Mouse (Mus musculus): ENCODE data around the gene Phgr1. TPM values are rescaled to one million over a fixed set of nuclear protein-coding genes. Genes with fewer than 3 reads are reported as not detected.

Phgr1 gene
- polyA plus RNA-seq (2014; fragmentation: Nextera tagmentation; extraction: Ambion mirVana) = not detected in 2 replicates

- WGBS = 82% methylated on average over 6 of the region's 6 CpGs
- no peak within 1 kb of the TSS for H3K4me2 ChIP-seq (ENCODE audit: low read depth)
- no peak for ATAC-seq (ENCODE audit: insufficient read depth, low FRiP score, low TSS enrichment)
- H3K4me1 ChIP-seq (ENCODE audit: control insufficient read depth, insufficient read depth, low read length) = no peaks in the 10 kb centered on the region
- DNase-seq (ENCODE audit: low spot score) = no peak
- H3K27me3 ChIP-seq (ENCODE audit: control insufficient read depth, insufficient read depth, low read length) = no peaks in the 10 kb centered on the region
- H3K36me3 ChIP-seq (ENCODE audit: control insufficient read depth, insufficient read depth, low read length) = no peaks in the 10 kb centered on the region
- no peak within 1 kb of the TSS for H3K9ac ChIP-seq (ENCODE audit: low read length)
- H3K27ac ChIP-seq (ENCODE audit: low read depth, low read length) = no peak within 1 kb of the TSS
- no peak within 1 kb of the TSS for H3K4me3 ChIP-seq (ENCODE audit: low read depth, low read length)
- no peaks in the 10 kb centered on the region for H3K9me3 ChIP-seq (ENCODE audit: control insufficient read depth, low read length)
These were observed at the start of gene Phgr1 for GRCm38 (mm10) chr2:118772158-118772874. Gene Phgr1, plus strand, starts transcription at chr2:118772769.

GRCm38 (mm10) chr2:118723693-118724486, 48.7 kb upstream of the Phgr1 start:
- ATAC-seq (ENCODE audit: insufficient read depth, low FRiP score, low TSS enrichment) (no peak), DNase-seq (ENCODE audit: low spot score) (no peak)
- H3K27ac ChIP-seq (ENCODE audit: low read depth, low read length) = no peak overlapping the region
- H3K36me3 ChIP-seq (ENCODE audit: control insufficient read depth, insufficient read depth, low read length) = no peaks in the 10 kb centered on the region
- no peak overlapping the region for H3K4me2 ChIP-seq (ENCODE audit: low read depth)
- no peak overlapping the region for H3K4me3 ChIP-seq (ENCODE audit: low read depth, low read length)
- peaks cover 3% of the 10 kb centered on the region; the same call in 1 of the 2 replicates for H3K4me1 ChIP-seq (ENCODE audit: control insufficient read depth, insufficient read depth, low read length)
- WGBS = 85% methylated on average over 15 of the region's 15 CpGs
- no peaks in the 10 kb centered on the region for H3K9me3 ChIP-seq (ENCODE audit: control insufficient read depth, low read length)
- H3K27me3 ChIP-seq (ENCODE audit: control insufficient read depth, insufficient read depth, low read length) = 0 out of 2 replicates have a peak, but pooled peaks cover 5% of the 10 kb centered on the region
- no peak overlapping the region for H3K9ac ChIP-seq (ENCODE audit: low read length)

DNA sequence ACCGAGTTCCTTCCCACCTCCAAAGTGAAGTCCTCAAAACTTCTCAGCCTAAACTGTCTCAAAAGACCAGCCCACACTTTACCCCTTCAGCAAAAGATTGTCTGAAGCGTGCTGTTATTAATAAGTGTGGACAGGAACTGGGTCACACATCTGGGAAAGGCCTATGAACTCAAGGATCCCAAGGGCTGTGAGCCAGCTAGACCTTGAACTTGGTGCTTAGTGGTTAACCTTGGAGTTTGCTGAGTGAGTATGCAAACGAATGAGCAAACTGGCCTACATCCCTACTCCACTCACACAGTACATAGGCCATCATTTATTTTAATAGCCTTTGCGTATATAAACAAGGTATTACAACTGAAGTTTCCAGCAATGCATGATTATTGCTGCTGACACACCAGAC, 47.1 kb upstream of the Phgr1 start:
- H3K27ac ChIP-seq (ENCODE audit: low read depth, low read length) = no peak overlapping the region
- H3K9ac ChIP-seq (ENCODE audit: low read length) = no peak overlapping the region
- H3K9me3 ChIP-seq (ENCODE audit: control insufficient read depth, low read length) = no peaks in the 10 kb centered on the region
- H3K4me2 ChIP-seq (ENCODE audit: low read depth) = no peak overlapping the region
- H3K4me3 ChIP-seq (ENCODE audit: low read depth, low read length) = no peak overlapping the region
- no peak for DNase-seq (ENCODE audit: low spot score)
- 0 out of 2 replicates have a peak, but pooled peaks cover 7% of the 10 kb centered on the region for H3K27me3 ChIP-seq (ENCODE audit: control insufficient read depth, insufficient read depth, low read length)
- 86% methylated on average over 4 of the region's 4 CpGs for WGBS
- no peak for ATAC-seq (ENCODE audit: insufficient read depth, low FRiP score, low TSS enrichment)
- peaks cover 3% of the 10 kb centered on the region; the same call in 1 of the 2 replicates for H3K4me1 ChIP-seq (ENCODE audit: control insufficient read depth, insufficient read depth, low read length)
- no peaks in the 10 kb centered on the region for H3K36me3 ChIP-seq (ENCODE audit: control insufficient read depth, insufficient read depth, low read length)

DNA sequence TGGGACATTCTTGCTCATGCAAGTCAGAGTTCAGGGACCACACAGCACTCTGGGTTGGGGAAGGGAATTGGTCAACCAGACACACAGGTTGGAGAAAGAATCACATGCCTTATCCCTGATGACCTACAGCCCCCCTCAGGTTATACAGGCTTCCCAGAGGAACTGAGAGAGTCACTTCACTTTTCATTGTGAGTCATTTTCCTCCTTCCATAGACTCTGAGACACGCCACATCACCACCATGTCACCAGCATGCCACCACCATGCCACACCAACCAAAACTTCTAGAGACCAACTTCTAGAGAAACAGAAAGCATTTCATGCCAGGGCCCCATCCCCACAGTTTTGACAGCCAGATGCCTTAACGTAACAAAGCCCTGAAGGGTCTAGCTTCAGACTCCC, 45.7 kb upstream of the Phgr1 start:
- no peak overlapping the region for H3K27ac ChIP-seq (ENCODE audit: low read depth, low read length)
- ATAC-seq (ENCODE audit: insufficient read depth, low FRiP score, low TSS enrichment) = no peak
- H3K9me3 ChIP-seq (ENCODE audit: control insufficient read depth, low read length) = no peaks in the 10 kb centered on the region
- 75% methylated on average over 2 of the region's 2 CpGs for WGBS
- peaks cover 3% of the 10 kb centered on the region; the same call in 1 of the 2 replicates for H3K4me1 ChIP-seq (ENCODE audit: control insufficient read depth, insufficient read depth, low read length)
- H3K9ac ChIP-seq (ENCODE audit: low read length) = no peak overlapping the region
- no peak overlapping the region for H3K4me2 ChIP-seq (ENCODE audit: low read depth)
- no peak overlapping the region for H3K4me3 ChIP-seq (ENCODE audit: low read depth, low read length)
- H3K27me3 ChIP-seq (ENCODE audit: control insufficient read depth, insufficient read depth, low read length) = peaks cover 12% of the 10 kb centered on the region; the same call in 1 of the 2 replicates
- no peak for DNase-seq (ENCODE audit: low spot score)
- no peaks in the 10 kb centered on the region for H3K36me3 ChIP-seq (ENCODE audit: control insufficient read depth, insufficient read depth, low read length)

DNA sequence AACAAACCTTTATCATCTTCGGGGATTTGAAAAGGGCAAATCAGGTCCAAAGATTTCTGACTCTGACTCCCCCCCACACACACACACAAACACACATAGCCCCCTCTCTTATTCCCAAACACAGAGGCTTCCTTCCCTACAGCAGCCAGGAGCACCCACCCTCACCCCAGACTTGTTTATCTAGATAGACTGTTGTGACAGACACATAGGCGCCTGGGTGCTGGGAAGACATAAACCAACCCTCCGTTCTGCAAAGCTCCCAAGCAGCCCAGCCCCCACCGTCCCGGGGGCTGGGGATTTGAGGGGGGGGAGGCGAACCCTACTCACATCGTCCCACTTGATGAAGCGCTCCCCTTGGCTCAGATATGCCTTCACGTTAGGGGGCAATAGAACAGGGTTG, 44.7 kb upstream of the Phgr1 start:
- no peaks in the 10 kb centered on the region for H3K9me3 ChIP-seq (ENCODE audit: control insufficient read depth, low read length)
- DNase-seq (ENCODE audit: low spot score) = no peak
- no peak overlapping the region for H3K4me3 ChIP-seq (ENCODE audit: low read depth, low read length)
- H3K27me3 ChIP-seq (ENCODE audit: control insufficient read depth, insufficient read depth, low read length) = peaks cover 12% of the 10 kb centered on the region; the same call in 1 of the 2 replicates
- no peak overlapping the region for H3K9ac ChIP-seq (ENCODE audit: low read length)
- H3K27ac ChIP-seq (ENCODE audit: low read depth, low read length) = no peak overlapping the region
- H3K4me2 ChIP-seq (ENCODE audit: low read depth) = no peak overlapping the region
- peaks cover 3% of the 10 kb centered on the region; the same call in 1 of the 2 replicates for H3K4me1 ChIP-seq (ENCODE audit: control insufficient read depth, insufficient read depth, low read length)
- ATAC-seq (ENCODE audit: insufficient read depth, low FRiP score, low TSS enrichment) = no peak
- no peaks in the 10 kb centered on the region for H3K36me3 ChIP-seq (ENCODE audit: control insufficient read depth, insufficient read depth, low read length)
- WGBS = 28% methylated on average over 9 of the region's 9 CpGs

GRCm38 (mm10) chr2:118728337-118728736, 44.2 kb upstream of the Phgr1 start, which contains the start of gene Plcb2:
Gene Plcb2, minus strand, starts transcription at chr2:118728438.
- H3K4me1 ChIP-seq (ENCODE audit: control insufficient read depth, insufficient read depth, low read length) = peaks cover 3% of the 10 kb centered on the region; the same call in 1 of the 2 replicates
- no peaks in the 10 kb centered on the region for H3K36me3 ChIP-seq (ENCODE audit: control insufficient read depth, insufficient read depth, low read length)
- no peaks in the 10 kb centered on the region for H3K9me3 ChIP-seq (ENCODE audit: control insufficient read depth, low read length)
- H3K27me3 ChIP-seq (ENCODE audit: control insufficient read depth, insufficient read depth, low read length) = peaks cover 12% of the 10 kb centered on the region; the same call in 1 of the 2 replicates
- DNase-seq (ENCODE audit: low spot score) (no peak), ATAC-seq (ENCODE audit: insufficient read depth, low FRiP score, low TSS enrichment) (no peak)
- no peak within 1 kb of the TSS for H3K9ac ChIP-seq (ENCODE audit: low read length)
- no peak within 1 kb of the TSS for H3K27ac ChIP-seq (ENCODE audit: low read depth, low read length)
- H3K4me2 ChIP-seq (ENCODE audit: low read depth) = no peak within 1 kb of the TSS
- H3K4me3 ChIP-seq (ENCODE audit: low read depth, low read length) = no peak within 1 kb of the TSS
- WGBS = 15% methylated on average over 7 of the region's 7 CpGs

- H3K36me3 ChIP-seq (ENCODE audit: control insufficient read depth, insufficient read depth, low read length) = no peaks in the 10 kb centered on the region
- H3K9ac ChIP-seq (ENCODE audit: low read length) = no peak overlapping the region
- H3K27ac ChIP-seq (ENCODE audit: low read depth, low read length) = no peak overlapping the region
- no peak overlapping the region for H3K4me2 ChIP-seq (ENCODE audit: low read depth)
- H3K4me1 ChIP-seq (ENCODE audit: control insufficient read depth, insufficient read depth, low read length) = peaks cover 3% of the 10 kb centered on the region; the same call in 1 of the 2 replicates
- no peaks in the 10 kb centered on the region for H3K9me3 ChIP-seq (ENCODE audit: control insufficient read depth, low read length)
- ATAC-seq (ENCODE audit: insufficient read depth, low FRiP score, low TSS enrichment) (no peak), DNase-seq (ENCODE audit: low spot score) (no peak)
- no peak overlapping the region for H3K4me3 ChIP-seq (ENCODE audit: low read depth, low read length)
- peaks cover 12% of the 10 kb centered on the region; the same call in 1 of the 2 replicates for H3K27me3 ChIP-seq (ENCODE audit: control insufficient read depth, insufficient read depth, low read length)
- WGBS = 44% methylated on average over 4 of the region's 4 CpGs
These were observed 43.4 kb upstream of the Phgr1 start for GRCm38 (mm10) chr2:118729194-118729593.

DNA sequence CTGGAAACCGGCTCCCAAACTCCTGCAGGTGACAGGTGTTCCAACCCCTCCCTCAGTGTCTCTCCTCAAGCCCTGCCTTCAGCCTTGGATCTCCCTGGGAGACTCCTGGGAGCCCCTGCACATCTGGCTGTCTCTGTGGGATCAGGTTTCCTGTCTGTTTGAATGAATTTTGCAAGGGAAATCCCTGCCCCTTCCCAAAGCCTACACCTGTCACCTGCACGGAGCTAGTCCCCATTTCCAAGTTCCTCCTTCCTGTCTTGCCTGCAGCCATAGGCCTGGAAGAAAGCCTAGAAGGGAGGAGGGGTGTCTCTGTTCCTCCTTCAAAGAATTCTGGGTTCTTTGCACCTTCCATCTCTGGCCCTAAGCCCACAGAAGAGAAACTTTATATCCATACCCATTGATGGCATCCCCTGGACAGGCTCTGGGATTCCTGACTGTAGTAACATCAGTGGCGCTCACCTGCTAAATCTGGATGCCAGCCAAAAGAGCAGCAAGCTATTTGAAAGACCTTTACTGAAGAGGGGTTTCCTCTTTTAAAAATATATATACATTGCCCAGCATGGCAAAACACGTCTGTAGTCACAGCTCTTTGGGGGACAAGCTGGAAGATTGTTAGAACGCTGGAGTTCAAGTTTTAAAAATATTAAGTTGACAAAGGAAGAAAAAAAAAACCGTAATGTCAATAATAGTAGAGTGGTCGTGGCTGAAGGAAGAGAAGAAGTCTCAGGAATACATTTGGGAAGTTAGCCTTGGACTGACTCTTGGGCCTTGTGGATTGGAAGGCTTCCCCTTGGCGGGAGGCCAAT, 42.5 kb upstream of the Phgr1 start:
- H3K4me2 ChIP-seq (ENCODE audit: low read depth) = no peak overlapping the region
- no peak overlapping the region for H3K27ac ChIP-seq (ENCODE audit: low read depth, low read length)
- H3K4me3 ChIP-seq (ENCODE audit: low read depth, low read length) = no peak overlapping the region
- no peaks in the 10 kb centered on the region for H3K9me3 ChIP-seq (ENCODE audit: control insufficient read depth, low read length)
- DNase-seq (ENCODE audit: low spot score) (no peak), ATAC-seq (ENCODE audit: insufficient read depth, low FRiP score, low TSS enrichment) (no peak)
- WGBS = 29% methylated on average over 8 of the region's 8 CpGs
- H3K36me3 ChIP-seq (ENCODE audit: control insufficient read depth, insufficient read depth, low read length) = no peaks in the 10 kb centered on the region
- H3K4me1 ChIP-seq (ENCODE audit: control insufficient read depth, insufficient read depth, low read length) = peaks cover 3% of the 10 kb centered on the region; the same call in 1 of the 2 replicates
- H3K9ac ChIP-seq (ENCODE audit: low read length) = no peak overlapping the region
- H3K27me3 ChIP-seq (ENCODE audit: control insufficient read depth, insufficient read depth, low read length) = peaks cover 12% of the 10 kb centered on the region; the same call in 1 of the 2 replicates

All from neural tube, embryonic 11.5 days (tissue).